In genomic region chr9:72274677-72275076, GRCm38 (mm10) we compare ENCODE assay signal across 8 mouse cellular contexts. TPM values are rescaled to one million over a fixed set of nuclear protein-coding genes. Genes with fewer than 3 reads are reported as not detected.
A peak's percentile ranks its signal among the peaks of the same experiment; 100 is the strongest.
DNase-seq lines count a peak whose midpoint lies in the region; ATAC-seq lines count a peak whose summit lies in the region.

Gene Zfp280d, plus strand, starts transcription at chr9:72274860.

- H3K4me1 ChIP-seq in heart, embryonic 13.5 days = peaks cover 26% of the 10 kb centered on the region
- H3K4me1 ChIP-seq in liver, embryonic 12.5 days = peaks cover 31% of the 10 kb centered on the region
- no peaks in the 10 kb centered on the region for H3K4me1 ChIP-seq in stomach, embryonic 15.5 days

- peak within 1 kb of the TSS; percentile 91 for H3K4me2 ChIP-seq in heart, embryonic 13.5 days
- peak within 1 kb of the TSS; percentile 85 for H3K4me2 ChIP-seq in liver, embryonic 12.5 days
- H3K4me2 ChIP-seq in stomach, embryonic 15.5 days = peak within 1 kb of the TSS; percentile 71

- WGBS in heart, embryonic 13.5 days = 1% methylated on average over 40 of the region's 57 CpGs
- 2% methylated on average over 50 of the region's 57 CpGs for WGBS in liver, embryonic 12.5 days (ENCODE audit: insufficient replicate concordance)
- 1% methylated on average over 38 of the region's 57 CpGs for WGBS in stomach, embryonic 15.5 days

- H3K9ac ChIP-seq in heart, embryonic 13.5 days = peak within 1 kb of the TSS; percentile 98
- peak within 1 kb of the TSS; percentile 92 for H3K9ac ChIP-seq in liver, embryonic 12.5 days
- H3K9ac ChIP-seq in stomach, embryonic 15.5 days = peak within 1 kb of the TSS; percentile 76

- DNase-seq in CD4-positive helper T cell, adult 2 months (ENCODE audit: low read depth, low spot score) = peak; percentile 93
- peak; percentile 89 for DNase-seq in brain, embryonic 18.5 days (ENCODE audit: low read depth, low spot score)
- DNase-seq in kidney, postnatal 10 days = peak; percentile 96
- DNase-seq in natural killer cell, adult 2 months (ENCODE audit: low spot score in 2 of 2) = peak; percentile 71 to 84

- peak; percentile 93 for ATAC-seq in erythroid progenitor cell, adult 5-6 weeks (replicated peaks; ENCODE audit: low FRiP score, poor library complexity, severe bottlenecking)
- peak; percentile 96 for ATAC-seq in heart, embryonic 13.5 days (ENCODE audit: extremely low read depth, insufficient number of reproducible peaks, low FRiP score, low TSS enrichment)
- peak; percentile 98 for ATAC-seq in liver, embryonic 12.5 days
- peak; percentile 99 for ATAC-seq in stomach, embryonic 15.5 days (ENCODE audit: insufficient read depth, low FRiP score, low read depth)

- H3K27me3 ChIP-seq in heart, embryonic 13.5 days (replicated peaks) = no peaks in the 10 kb centered on the region
- H3K27me3 ChIP-seq in liver, embryonic 12.5 days (replicated peaks) = no peaks in the 10 kb centered on the region
- H3K27me3 ChIP-seq in stomach, embryonic 15.5 days (replicated peaks) = no peaks in the 10 kb centered on the region

- 0 out of 2 replicates have a peak, but pooled peaks cover 16% of the 10 kb centered on the region for H3K9me3 ChIP-seq in heart, embryonic 13.5 days
- H3K9me3 ChIP-seq in liver, embryonic 12.5 days (replicated peaks) = 0 out of 2 replicates have a peak, but pooled peaks cover 5% of the 10 kb centered on the region
- no peaks in the 10 kb centered on the region for H3K9me3 ChIP-seq in stomach, embryonic 15.5 days

- H3K27ac ChIP-seq in heart, embryonic 13.5 days (replicated peaks) = peak within 1 kb of the TSS; percentile 98
- H3K27ac ChIP-seq in liver, embryonic 12.5 days = peak within 1 kb of the TSS; percentile 96
- H3K27ac ChIP-seq in stomach, embryonic 15.5 days = peak within 1 kb of the TSS; percentile 93

- H3K36me3 ChIP-seq in heart, embryonic 13.5 days = no peaks in the 10 kb centered on the region
- no peaks in the 10 kb centered on the region for H3K36me3 ChIP-seq in liver, embryonic 12.5 days
- no peaks in the 10 kb centered on the region for H3K36me3 ChIP-seq in stomach, embryonic 15.5 days

- H3K4me3 ChIP-seq in heart, embryonic 13.5 days = peak within 1 kb of the TSS; percentile 75
- H3K4me3 ChIP-seq in liver, embryonic 12.5 days = peak within 1 kb of the TSS; percentile 82
- peak within 1 kb of the TSS; percentile 63 for H3K4me3 ChIP-seq in stomach, embryonic 15.5 days (replicated peaks)

RNA-seq across cellular contexts. Expression of gene Zfp280d, which starts in this region (rescaled TPM):
- 107 and 208 TPM in 2 replicates for total RNA-seq in erythroid progenitor cell, adult 5-6 weeks (2015; ENCODE audit: low replicate concordance)
- 97.5 and 99.8 TPM in 2 replicates for total RNA-seq in erythroid progenitor cell, adult 5-6 weeks (2017; ENCODE audit: low replicate concordance)
- 21.5 and 22.8 TPM in 2 replicates for polyA plus RNA-seq in heart, embryonic 13.5 days (2015; fragmentation: Nextera tagmentation; extraction: Ambion mirVana)
- polyA plus RNA-seq in liver, embryonic 12.5 days (2016; fragmentation: Nextera tagmentation; extraction: Ambion mirVana) = 23.1 and 23.4 TPM in 2 replicates
- polyA plus RNA-seq in stomach, embryonic 15.5 days (2015; fragmentation: Nextera tagmentation; extraction: Ambion mirVana) = 28.4 and 31.6 TPM in 2 replicates

Comparison
In these comparisons a context has a peak if more than half of its experiments do, and no peak if none do; other contexts are left out.
1. Peak in every context shown above with its lines: DNase-seq, ATAC-seq, H3K4me3 ChIP-seq and H3K27ac ChIP-seq.